Mouse (Mus musculus) stomach, embryonic 16.5 days (tissue): ENCODE measurements around the gene Mthfd1l. TPM values are rescaled to one million over a fixed set of nuclear protein-coding genes. Genes with fewer than 3 reads are reported as not detected.

Source experiments
- ATAC-seq: fragments of 200-750 bp; cut with Nextera tagmentation; 2 replicates; pipeline ENCODE4 v1.8.0; 2017; ENCODE audit warnings: moderate number of reproducible peaks, moderate TSS enrichment; ENCODE audit not compliant: insufficient read depth, low FRiP score
- H3K27ac ChIP-seq: fragments of 300-500 bp; sonication (generic); 2 replicates; pipeline ENCODE4 v1.5.1; 2014; ENCODE audit warnings: low read length
- H3K27me3 ChIP-seq: fragments of 300-500 bp; sonication (generic); 2 replicates; pipeline ENCODE4 v1.6.1; 2014; ENCODE audit warnings: low read length, control low read depth, mixed read lengths; ENCODE audit not compliant: control insufficient read depth, insufficient read depth
- H3K36me3 ChIP-seq: fragments of 300-500 bp; sonication (generic); 2 replicates; pipeline ENCODE4 v1.6.1; 2014; ENCODE audit warnings: low read length; ENCODE audit not compliant: control insufficient read depth, insufficient read depth
- H3K4me1 ChIP-seq: fragments of 300-500 bp; sonication (generic); 2 replicates; pipeline ENCODE4 v1.6.1; 2014; ENCODE audit warnings: low read length, control low read depth, mixed read lengths; ENCODE audit not compliant: control insufficient read depth, insufficient read depth
- H3K4me2 ChIP-seq: fragments of 300-500 bp; sonication (generic); 2 replicates; pipeline ENCODE4 v1.6.1; 2014; ENCODE audit warnings: low read depth, low read length, mixed read lengths
- H3K4me3 ChIP-seq: fragments of 300-500 bp; sonication (generic); replicated peaks from 2 replicates; pipeline ENCODE4 v1.5.1; 2014; ENCODE audit warnings: mild to moderate bottlenecking, low read length
- H3K9ac ChIP-seq: fragments of 300-500 bp; sonication (generic); 2 replicates; pipeline ENCODE4 v1.6.1; 2014; ENCODE audit warnings: low read length
- H3K9me3 ChIP-seq: fragments of 300-500 bp; sonication (generic); replicated peaks from 2 replicates; pipeline ENCODE4 v1.6.1; 2016; ENCODE audit warnings: low read length, control low read depth; ENCODE audit not compliant: control insufficient read depth
- WGBS: fragments of 180-500 bp; shearing (Covaris S2); extraction: QIAGEN DNeasy Blood & Tissue Kit; methylation state at CpG from one replicate; pipeline ENCODE4 v1.1.7; 2014; 5-methylcytosine and 5-hydroxymethylcytosine counted together
- polyA plus RNA-seq: library from polyadenylated mRNA; unstranded; fragments of >200 nt; fragmentation: Nextera tagmentation; extraction: Ambion mirVana; gene quantifications from 2 replicates; pipeline ENCODE4 v1.2.1, GENCODE M21; 2015

The Mthfd1l gene
- polyA plus RNA-seq, 1 experiment from 2014 or later = 14.0 TPM

- no peaks in the 10 kb centered on the region for H3K9me3 ChIP-seq
- 46% methylated on average over 4 of the region's 4 CpGs for WGBS
- no peak overlapping the region for H3K9ac ChIP-seq
- H3K27me3 ChIP-seq = no peaks in the 10 kb centered on the region
- peak; percentile 81; the same call in 1 of the 2 replicates for ATAC-seq
- H3K4me1 ChIP-seq = no peaks in the 10 kb centered on the region
- H3K27ac ChIP-seq = peak overlapping the region; percentile 57
- H3K4me2 ChIP-seq = no peak overlapping the region
- H3K4me3 ChIP-seq = no peak overlapping the region
- H3K36me3 ChIP-seq = no peaks in the 10 kb centered on the region
Observed at GRCm38 (mm10) chr10:4046496-4046895, 73.6 kb downstream of the Mthfd1l start.

GRCm38 (mm10) chr10:4047666-4048065 lies 74.7 kb downstream of the Mthfd1l start:
- H3K27me3 ChIP-seq = no peaks in the 10 kb centered on the region
- H3K9me3 ChIP-seq = no peaks in the 10 kb centered on the region
- no peak overlapping the region for H3K4me2 ChIP-seq
- no peak overlapping the region for H3K9ac ChIP-seq
- H3K36me3 ChIP-seq = no peaks in the 10 kb centered on the region
- WGBS = 86% methylated on average over 6 of the region's 6 CpGs
- no peak for ATAC-seq
- no peak overlapping the region for H3K27ac ChIP-seq
- H3K4me3 ChIP-seq = no peak overlapping the region
- no peaks in the 10 kb centered on the region for H3K4me1 ChIP-seq

DNA sequence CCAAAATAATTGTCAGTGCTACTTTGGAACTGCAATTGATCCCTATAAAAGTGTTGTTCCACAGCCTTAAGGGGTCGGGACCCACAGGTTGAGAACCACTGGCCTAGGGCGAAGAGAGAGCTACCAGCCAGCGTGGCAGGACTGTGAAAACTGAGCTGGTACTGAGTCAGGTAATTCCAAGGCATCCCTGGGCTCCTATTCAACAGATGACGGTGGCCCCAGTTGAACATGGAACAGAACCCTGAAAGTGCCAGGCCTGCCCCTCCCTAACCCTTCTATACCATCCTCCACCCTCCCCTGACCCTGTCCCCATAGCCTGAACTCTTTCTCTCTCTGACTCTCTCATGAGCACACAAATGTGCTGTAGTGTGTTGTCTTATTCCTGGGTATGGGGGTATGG lies 77.3 kb downstream of the Mthfd1l start:
- no peak overlapping the region for H3K4me3 ChIP-seq
- H3K27ac ChIP-seq = no peak overlapping the region
- no peak overlapping the region for H3K4me2 ChIP-seq
- H3K4me1 ChIP-seq = peaks cover 5% of the 10 kb centered on the region
- H3K9ac ChIP-seq = no peak overlapping the region
- H3K36me3 ChIP-seq = no peaks in the 10 kb centered on the region
- H3K9me3 ChIP-seq = no peaks in the 10 kb centered on the region
- H3K27me3 ChIP-seq = no peaks in the 10 kb centered on the region
- no peak for ATAC-seq
- WGBS = 97% methylated on average over 4 of the region's 4 CpGs

- 75% methylated on average over 4 of the region's 4 CpGs for WGBS
- Histone ChIP-seq H3K4me3 (no peak overlapping the region), H3K27ac (no peak overlapping the region)
Observed at GRCm38 (mm10) chr10:4052711-4053110, 79.8 kb downstream of the Mthfd1l start.

DNA sequence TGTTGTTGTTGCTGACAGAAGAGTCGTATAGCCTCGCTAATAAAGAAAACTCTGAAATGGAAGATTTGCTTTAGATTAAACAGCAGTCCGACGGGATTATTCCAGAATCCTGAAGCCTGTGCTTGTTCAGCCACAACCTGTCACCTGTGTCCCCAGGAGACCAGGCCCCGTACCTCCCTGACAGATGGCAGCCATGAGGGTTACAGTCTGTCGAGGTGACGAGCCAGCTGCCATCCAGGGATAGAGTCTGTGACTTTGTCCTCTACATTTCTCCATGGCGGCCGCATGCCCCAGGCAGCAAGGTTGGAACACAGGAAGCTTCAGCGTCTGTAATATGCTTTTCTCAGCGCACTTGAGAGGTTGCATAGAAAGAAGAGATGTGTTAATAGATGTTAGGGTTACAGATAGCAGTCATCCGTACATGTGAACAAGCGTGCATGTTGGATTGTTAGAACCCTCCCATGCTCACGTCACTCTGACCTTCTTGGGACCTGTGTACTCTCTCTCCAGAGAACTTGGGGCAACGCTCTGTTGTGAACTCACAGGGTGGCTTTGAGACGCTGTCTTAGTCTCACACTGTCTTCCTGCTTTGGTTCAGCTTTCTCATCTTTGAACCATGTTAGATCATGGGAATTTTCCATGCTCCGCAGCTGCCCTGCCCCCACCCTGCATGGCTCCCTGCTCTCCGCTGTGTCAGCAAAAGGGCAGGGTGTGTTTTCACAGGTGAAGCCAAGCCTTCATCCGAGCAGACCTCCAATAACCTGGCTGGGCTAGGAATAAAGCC lies 80.6 kb downstream of the Mthfd1l start:
- Histone ChIP-seq H3K9ac (no peak overlapping the region), H3K36me3 (no peaks in the 10 kb centered on the region), H3K4me3 (no peak overlapping the region), H3K27me3 (no peaks in the 10 kb centered on the region), H3K27ac (no peak overlapping the region), H3K9me3 (no peaks in the 10 kb centered on the region), H3K4me1 (peaks cover 5% of the 10 kb centered on the region), H3K4me2 (no peak overlapping the region)
- no peak for ATAC-seq
- 74% methylated on average over 19 of the region's 19 CpGs for WGBS

More at GRCm38 (mm10) chr10:4052711-4053110, 79.8 kb downstream of the Mthfd1l start:
- no peak for ATAC-seq
- Histone ChIP-seq H3K27me3 (no peaks in the 10 kb centered on the region), H3K9me3 (no peaks in the 10 kb centered on the region), H3K36me3 (no peaks in the 10 kb centered on the region), H3K4me2 (no peak overlapping the region), H3K9ac (no peak overlapping the region), H3K4me1 (peaks cover 5% of the 10 kb centered on the region)

DNA sequence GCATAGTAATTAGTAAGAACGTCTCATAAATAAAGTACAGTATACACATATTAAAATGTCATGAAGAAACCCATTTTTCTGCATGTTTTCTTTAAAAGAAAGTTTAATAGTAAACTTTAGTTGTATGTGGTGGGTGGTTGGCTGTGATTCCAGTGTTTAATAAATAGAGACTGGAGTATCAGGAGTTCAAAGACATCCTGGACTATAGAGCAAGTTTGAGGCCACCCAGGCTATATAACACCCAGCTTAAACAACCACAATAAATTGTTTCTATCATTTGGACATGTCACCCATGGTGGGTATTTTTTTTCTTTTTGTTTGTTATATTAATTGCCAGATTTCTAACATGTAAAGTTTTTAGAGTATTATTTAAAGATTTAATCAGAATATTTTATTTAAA lies 81.7 kb downstream of the Mthfd1l start:
- no peak overlapping the region for H3K9ac ChIP-seq
- peaks cover 5% of the 10 kb centered on the region for H3K4me1 ChIP-seq
- H3K4me2 ChIP-seq = no peak overlapping the region
- H3K9me3 ChIP-seq = no peaks in the 10 kb centered on the region
- H3K4me3 ChIP-seq = no peak overlapping the region
- H3K27me3 ChIP-seq = no peaks in the 10 kb centered on the region
- WGBS = 72% methylated on average over 1 of the region's 1 CpGs
- no peak overlapping the region for H3K27ac ChIP-seq
- H3K36me3 ChIP-seq = no peaks in the 10 kb centered on the region
- no peak for ATAC-seq

DNA sequence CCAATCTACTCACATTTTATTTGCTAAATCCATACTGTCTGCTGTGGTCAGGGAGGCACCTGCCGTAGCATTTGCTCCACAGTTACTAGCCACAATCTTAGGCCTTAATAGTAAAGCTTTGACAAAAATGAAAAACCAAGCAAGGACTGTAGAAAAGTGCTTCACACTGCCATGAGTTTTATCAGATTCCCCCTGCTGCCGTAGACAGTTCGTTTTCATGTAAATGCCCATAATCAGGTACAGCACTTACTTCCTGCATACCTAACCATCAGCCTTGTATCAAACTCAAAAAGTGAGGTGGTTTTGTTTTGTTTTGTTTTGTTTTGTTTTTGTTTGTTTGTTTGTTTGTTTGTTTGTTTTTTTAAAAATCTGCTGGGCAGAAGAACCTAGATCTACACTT lies 84.5 kb downstream of the Mthfd1l start:
- Histone ChIP-seq H3K4me1 (peaks cover 10% of the 10 kb centered on the region), H3K36me3 (no peaks in the 10 kb centered on the region), H3K4me2 (no peak overlapping the region), H3K27me3 (no peaks in the 10 kb centered on the region), H3K9ac (no peak overlapping the region), H3K4me3 (no peak overlapping the region), H3K27ac (no peak overlapping the region), H3K9me3 (no peaks in the 10 kb centered on the region)
- no peak for ATAC-seq
- WGBS = 97% methylated on average over 3 of the region's 3 CpGs

DNA sequence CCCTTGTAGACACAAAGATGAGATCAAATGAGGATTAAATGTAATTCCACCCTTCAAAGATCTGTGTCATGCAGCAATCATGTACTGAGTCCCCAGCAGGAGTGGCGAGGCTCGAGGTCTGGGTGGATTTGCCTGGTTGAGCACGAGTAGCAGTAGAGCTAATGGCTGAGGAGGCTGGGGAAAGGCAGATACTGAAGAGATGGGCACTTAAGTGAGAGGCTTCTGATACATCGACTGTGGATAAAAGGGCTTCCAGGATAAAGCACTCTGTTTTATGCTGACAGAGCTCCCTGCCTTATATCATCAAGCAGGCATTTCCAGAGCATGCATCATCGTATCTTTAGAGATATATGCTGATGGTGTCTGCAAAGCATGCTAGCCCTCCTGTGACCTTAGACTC lies 84.9 kb downstream of the Mthfd1l start:
- Histone ChIP-seq H3K9me3 (no peaks in the 10 kb centered on the region), H3K36me3 (no peaks in the 10 kb centered on the region), H3K4me2 (no peak overlapping the region), H3K4me3 (no peak overlapping the region), H3K4me1 (peaks cover 10% of the 10 kb centered on the region), H3K27ac (no peak overlapping the region), H3K9ac (no peak overlapping the region), H3K27me3 (no peaks in the 10 kb centered on the region)
- 71% methylated on average over 5 of the region's 5 CpGs for WGBS
- no peak for ATAC-seq

DNA sequence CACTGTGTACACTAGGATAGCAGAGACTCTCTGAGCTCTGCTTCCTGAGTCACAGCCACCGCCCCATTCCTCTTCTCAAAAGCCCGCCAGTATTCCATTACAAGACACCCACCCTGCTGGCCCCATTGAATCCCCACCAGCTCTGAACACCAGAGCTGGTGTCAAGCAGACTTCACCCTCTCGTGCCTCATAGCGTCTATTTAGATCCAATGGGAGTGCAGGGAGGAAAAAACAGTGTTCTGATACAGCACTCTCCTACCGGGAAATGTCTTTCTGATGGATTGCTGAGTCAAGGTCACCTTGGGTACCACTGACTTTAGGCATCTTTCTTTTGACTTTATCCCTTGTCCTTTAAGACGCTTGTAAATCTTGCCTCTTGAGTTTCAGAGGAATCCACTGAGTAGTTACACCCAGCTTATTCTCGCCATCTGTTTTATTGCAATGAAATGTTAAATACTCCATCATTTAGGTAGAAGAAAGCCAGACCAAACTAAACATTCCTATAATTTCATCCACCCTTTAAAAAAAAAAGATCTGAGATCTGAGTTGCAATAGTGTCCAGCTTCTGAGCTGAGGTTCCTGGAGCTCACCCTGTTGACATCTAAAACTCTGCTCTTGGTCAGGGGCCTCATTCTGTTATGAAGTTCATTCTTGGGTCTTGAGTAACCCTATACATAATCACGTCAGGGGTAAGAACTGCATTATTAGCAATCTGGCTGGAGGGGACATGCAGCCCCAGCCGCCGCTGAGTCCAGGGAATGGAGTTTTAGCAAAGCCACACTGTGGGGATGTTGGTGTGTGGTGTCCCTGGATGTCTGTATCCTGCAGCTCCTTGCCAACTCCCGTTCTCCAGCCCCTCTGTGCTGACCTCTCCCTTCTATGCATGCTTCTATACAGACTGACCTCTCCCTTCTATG lies 88.4 kb downstream of the Mthfd1l start:
- peak; percentile 66 for ATAC-seq
- H3K27ac ChIP-seq = peak overlapping the region; percentile 85
- H3K4me2 ChIP-seq = no peak overlapping the region; the same call in 1 of the 2 replicates
- H3K36me3 ChIP-seq = no peaks in the 10 kb centered on the region
- WGBS = 53% methylated on average over 11 of the region's 11 CpGs
- no peak overlapping the region for H3K9ac ChIP-seq
- H3K27me3 ChIP-seq = no peaks in the 10 kb centered on the region
- H3K4me1 ChIP-seq = peaks cover 8% of the 10 kb centered on the region
- no peak overlapping the region for H3K4me3 ChIP-seq
- H3K9me3 ChIP-seq = no peaks in the 10 kb centered on the region
